Mouse (Mus musculus): ENCODE data around the gene Sgms1. TPM values are rescaled to one million over a fixed set of nuclear protein-coding genes. Genes with fewer than 3 reads are reported as not detected.

The Sgms1 gene
- total RNA-seq, 2 experiments from 2014 or later: 62.4 to 73.1 TPM

DNA sequence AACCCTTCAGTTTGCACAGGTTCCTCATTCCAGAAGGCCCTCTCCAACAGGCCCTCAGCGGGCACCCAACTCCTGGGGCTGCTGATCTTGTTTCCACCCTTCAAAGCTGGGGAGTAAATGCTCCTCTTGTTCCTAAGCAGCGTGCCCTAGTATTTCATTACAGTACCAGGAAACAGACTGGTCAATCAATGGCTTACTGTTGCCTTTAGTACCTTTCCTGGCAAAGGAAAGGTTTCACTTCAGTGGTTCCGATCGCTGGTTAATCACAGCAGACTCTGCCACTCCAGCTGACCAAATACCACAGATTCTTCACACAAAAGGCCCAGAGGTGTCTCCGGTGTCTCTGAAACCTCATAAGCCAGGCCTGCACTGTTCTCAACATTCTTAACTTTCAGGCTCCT, 200.5 kb downstream of the Sgms1 start:
- DNase-seq (ENCODE audit: low spot score in 2 of 2): no peak

DNA sequence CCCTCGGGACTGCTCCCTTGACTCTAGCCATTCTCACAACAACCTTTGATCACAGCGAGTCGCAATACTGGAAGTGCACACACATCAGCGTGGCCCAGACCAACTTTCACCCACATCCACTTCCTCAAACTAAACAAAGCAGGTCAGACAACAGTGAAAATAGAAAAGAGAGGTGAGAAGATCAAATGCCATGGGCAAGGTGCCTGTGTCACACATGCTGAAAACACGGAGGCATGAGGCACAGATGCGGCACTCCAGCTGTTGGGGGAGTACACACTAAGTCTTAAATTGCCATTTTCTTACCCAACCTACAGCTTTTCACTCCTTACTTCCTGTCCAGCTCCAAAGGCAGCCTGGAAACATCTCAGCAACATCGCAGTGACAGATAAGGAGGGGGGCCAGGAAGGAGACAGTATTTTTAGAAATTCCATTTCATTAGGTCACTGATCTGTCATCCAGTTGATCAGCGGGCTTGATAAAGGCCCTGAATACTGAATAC, 202.9 kb downstream of the Sgms1 start:
- no peak for DNase-seq (ENCODE audit: low spot score in 2 of 2)

- DNase-seq (ENCODE audit: low spot score in 2 of 2): no peak
Measured at GRCm38 (mm10) chr19:32183005-32183404, 206.5 kb downstream of the Sgms1 start.

GRCm38 (mm10) chr19:32182471-32182870, 207.0 kb downstream of the Sgms1 start:
- DNase-seq (ENCODE audit: low spot score in 2 of 2): no peak

DNA sequence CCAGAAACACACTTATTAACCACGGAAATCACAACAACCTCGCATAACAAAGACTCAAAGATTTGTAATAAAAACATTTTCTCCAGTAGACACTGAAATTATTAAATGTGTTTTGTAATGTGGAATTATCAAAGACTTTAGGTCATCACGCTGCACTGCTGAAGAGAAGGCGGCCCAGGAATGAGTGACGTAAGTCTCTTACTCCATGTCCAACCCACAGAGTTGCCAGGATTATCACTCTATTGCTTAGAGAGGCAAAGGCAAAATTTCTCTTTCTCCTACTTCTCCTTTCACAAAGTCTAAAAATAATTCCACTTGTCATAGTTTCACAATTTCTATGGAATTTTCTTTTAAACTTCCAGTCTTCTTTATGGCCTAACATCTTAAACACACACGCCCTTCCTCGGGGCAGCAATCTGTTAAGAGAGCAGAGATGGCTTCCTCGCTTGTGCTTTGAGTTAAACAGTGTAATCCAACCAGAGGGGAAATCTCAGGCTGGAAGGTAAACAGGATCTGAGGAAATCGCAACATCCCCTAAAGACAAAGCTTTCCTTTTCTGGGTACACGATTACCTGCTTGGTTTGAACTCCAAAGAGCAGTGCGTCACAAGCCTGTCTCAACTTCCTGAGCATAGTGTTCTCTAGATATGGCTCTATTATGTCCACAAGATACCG, 207.7 kb downstream of the Sgms1 start:
- no peak for DNase-seq (ENCODE audit: low spot score in 2 of 2)

- DNase-seq (ENCODE audit: low spot score in 2 of 2): no peak
Measured at GRCm38 (mm10) chr19:32180756-32181674, 208.5 kb downstream of the Sgms1 start.

- DNase-seq (ENCODE audit: low spot score in 2 of 2): no peak
Measured at GRCm38 (mm10) chr19:32179978-32180413, 209.5 kb downstream of the Sgms1 start.

GRCm38 (mm10) chr19:32179514-32179913, 210.0 kb downstream of the Sgms1 start:
- DNase-seq (ENCODE audit: low spot score in 2 of 2): no peak

- DNase-seq (ENCODE audit: low spot score in 2 of 2): no peak
Measured at GRCm38 (mm10) chr19:32178161-32178560, 211.4 kb downstream of the Sgms1 start.

- no peak for DNase-seq (ENCODE audit: low spot score in 2 of 2)
Measured at GRCm38 (mm10) chr19:32176458-32176857, 213.1 kb downstream of the Sgms1 start.

DNA sequence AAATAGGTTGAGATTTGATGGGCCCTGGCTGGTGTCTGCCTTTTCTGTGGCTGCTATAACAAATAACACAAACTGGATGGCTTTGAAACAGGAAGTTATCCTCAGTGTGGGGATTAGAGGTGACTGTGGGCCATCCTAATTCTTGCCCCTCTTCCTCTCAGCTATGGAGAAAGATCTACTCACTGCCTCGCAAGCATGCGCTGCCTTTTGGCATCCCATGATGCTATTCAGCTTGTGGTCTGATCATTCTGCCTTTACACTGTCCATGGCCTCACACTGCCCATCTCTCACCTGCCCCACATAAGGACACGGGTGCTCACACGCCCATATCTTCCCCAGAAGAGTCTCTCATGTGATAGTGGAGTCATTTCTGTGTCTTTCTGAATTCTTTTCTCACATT, 213.5 kb downstream of the Sgms1 start:
- DNase-seq (ENCODE audit: low spot score in 2 of 2): no peak

- no peak for DNase-seq (ENCODE audit: low spot score in 2 of 2)
Measured at GRCm38 (mm10) chr19:32175013-32175412, 214.5 kb downstream of the Sgms1 start.

GRCm38 (mm10) chr19:32174561-32174960, 215.0 kb downstream of the Sgms1 start:
- no peak for DNase-seq (ENCODE audit: low spot score in 2 of 2)

- no peak for DNase-seq (ENCODE audit: low spot score in 2 of 2)
Measured at GRCm38 (mm10) chr19:32173522-32174184, 215.9 kb downstream of the Sgms1 start.

GRCm38 (mm10) chr19:32172511-32172981, 217.0 kb downstream of the Sgms1 start:
- no peak for DNase-seq (ENCODE audit: low spot score in 2 of 2)

GRCm38 (mm10) chr19:32171981-32172380, 217.5 kb downstream of the Sgms1 start:
- no peak for DNase-seq (ENCODE audit: low spot score in 2 of 2)

DNA sequence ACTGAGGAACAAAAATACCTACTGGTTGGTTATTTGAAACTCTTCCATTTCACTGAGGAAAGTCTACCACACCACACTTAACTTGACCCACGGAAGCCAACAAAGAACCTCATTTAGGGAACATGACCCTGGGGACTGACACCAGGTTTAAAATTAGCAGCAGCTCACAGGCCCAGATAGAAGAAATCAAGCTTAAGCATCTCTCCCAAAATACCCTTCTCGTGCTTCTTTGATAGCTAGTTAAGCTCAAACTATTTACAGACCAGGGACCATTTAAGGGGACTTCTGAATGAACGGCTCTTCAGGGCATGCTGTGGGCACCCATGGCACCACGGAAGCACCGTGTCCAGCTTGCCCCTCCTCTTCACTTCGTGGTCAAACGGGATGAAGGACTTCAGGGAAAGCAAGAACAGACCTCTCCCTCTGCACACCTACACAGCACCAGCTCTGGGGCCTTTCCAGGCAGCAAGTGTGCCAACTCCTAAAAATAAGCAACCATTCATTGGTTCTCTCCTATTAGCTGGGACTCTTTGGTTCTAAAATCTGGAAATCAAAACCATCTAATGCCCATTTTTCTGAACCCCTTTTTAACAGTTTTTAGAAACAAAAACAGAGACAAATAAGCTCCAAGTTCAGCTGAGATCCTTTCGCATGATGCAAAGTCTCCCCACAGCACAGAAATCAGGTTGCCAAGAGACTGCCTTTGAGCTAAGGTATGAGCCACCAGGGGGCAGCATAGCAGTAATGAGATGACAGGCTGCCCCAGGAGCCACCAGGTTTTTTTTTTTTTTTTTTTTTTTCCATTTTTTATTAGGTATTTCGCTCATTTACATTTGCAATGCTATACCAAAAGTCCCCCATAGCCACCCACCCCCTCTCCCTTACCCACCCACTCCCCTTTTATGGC, 219.6 kb downstream of the Sgms1 start:
- peak; percentile 59 to 79 for DNase-seq (ENCODE audit: low spot score in 2 of 2)

- no peak for DNase-seq (ENCODE audit: low spot score in 2 of 2)
Measured at GRCm38 (mm10) chr19:32168031-32168430, 221.5 kb downstream of the Sgms1 start.

DNA sequence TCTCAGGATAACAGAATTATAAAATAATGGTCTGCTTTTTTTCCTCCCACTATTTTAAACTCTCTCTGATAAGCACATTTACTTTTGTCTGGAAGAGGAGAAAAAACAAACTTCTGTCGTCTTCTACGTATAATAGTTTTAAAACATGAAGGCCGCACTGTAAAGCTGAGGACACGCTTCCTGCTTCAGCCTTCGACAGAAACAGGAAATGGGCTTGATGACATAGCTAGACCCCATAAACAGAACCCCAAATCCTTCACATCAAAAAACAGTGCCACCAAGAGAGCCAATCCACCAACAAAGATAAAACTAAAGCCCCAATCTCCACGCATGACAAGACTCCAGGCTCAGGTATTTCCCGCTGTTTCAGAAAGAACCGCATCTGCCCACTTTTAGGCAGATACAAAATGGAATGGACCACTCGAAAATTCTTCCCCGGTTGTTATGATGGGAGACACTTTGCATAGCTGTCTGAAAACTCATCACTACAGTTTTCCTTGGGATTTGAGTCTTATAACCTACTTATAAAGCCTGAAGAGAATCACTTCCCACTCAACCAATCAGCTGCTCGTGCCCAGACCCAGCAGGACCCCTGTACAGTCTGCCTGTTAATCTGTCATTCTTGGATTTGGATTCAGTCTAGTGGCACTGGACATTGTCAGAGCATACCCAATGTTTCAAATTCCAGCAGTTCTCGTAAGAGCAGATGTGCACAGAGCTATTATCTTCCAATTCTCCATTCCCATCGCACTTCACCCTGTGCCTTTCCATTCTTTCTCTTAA, 222.5 kb downstream of the Sgms1 start:
- no peak for DNase-seq (ENCODE audit: low spot score in 2 of 2)

DNA sequence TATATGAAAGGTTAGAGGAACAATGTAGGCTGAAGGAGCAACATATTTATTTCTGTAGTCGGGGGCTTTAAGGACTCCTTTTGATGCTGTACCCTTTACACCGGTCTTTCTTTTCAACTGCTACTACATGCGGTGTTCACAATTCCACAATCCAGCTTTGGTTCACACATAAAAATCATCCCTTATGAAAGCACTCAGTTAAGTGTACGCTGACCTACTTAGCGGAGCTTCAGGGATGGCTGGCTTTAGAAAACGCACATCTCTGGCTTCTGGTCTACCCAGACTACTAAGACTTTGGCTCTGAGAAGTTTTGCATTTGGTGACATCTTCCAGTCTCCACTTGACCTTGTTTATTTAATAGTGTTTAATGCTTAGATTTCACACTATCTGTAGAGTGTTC, 223.8 kb downstream of the Sgms1 start:
- DNase-seq (ENCODE audit: low spot score in 2 of 2): no peak

Measured in gastrocnemius, postnatal 4 days (tissue).